Mouse (Mus musculus) limb, embryonic 12.5 days (tissue): Measurements from ENCODE around the gene Amacr. TPM values are rescaled to one million over a fixed set of nuclear protein-coding genes. Genes with fewer than 3 reads are reported as not detected.

Source experiments
- ATAC-seq: fragments of 200-750 bp; cut with Nextera tagmentation; 2 replicates; pipeline ENCODE4 v1.8.0; 2017; ENCODE audit warnings: low read depth, moderate TSS enrichment; ENCODE audit not compliant: insufficient number of reproducible peaks, insufficient read depth, low FRiP score, low TSS enrichment
- H3K27ac ChIP-seq: fragments of 300-500 bp; sonication (generic); 2 replicates; pipeline ENCODE4 v1.5.1; 2016; ENCODE audit warnings: mild to moderate bottlenecking, moderate library complexity
- H3K27me3 ChIP-seq: fragments of 300-500 bp; sonication (generic); 2 replicates; pipeline ENCODE4 v1.6.1; 2016; ENCODE audit warnings: mild to moderate bottlenecking, moderate library complexity
- H3K36me3 ChIP-seq: fragments of 300-500 bp; sonication (generic); 2 replicates; pipeline ENCODE4 v1.6.1; 2016; ENCODE audit warnings: mild to moderate bottlenecking, moderate library complexity
- H3K4me1 ChIP-seq: fragments of 300-500 bp; sonication (generic); replicated peaks from 2 replicates; pipeline ENCODE4 v1.6.1; 2016
- H3K4me2 ChIP-seq: fragments of 300-500 bp; sonication (generic); 2 replicates; pipeline ENCODE4 v1.6.1; 2016; ENCODE audit warnings: mild to moderate bottlenecking, moderate library complexity
- H3K4me3 ChIP-seq: fragments of 300-500 bp; sonication (generic); replicated peaks from 2 replicates; pipeline ENCODE4 v1.5.1; 2016; ENCODE audit warnings: mild to moderate bottlenecking
- H3K9ac ChIP-seq: fragments of 300-500 bp; sonication (generic); replicated peaks from 2 replicates; pipeline ENCODE4 v1.6.1; 2016; ENCODE audit warnings: mild to moderate bottlenecking, moderate library complexity
- H3K9me3 ChIP-seq: fragments of 300-500 bp; sonication (generic); 2 replicates; pipeline ENCODE4 v1.6.1; 2016; ENCODE audit warnings: mild to moderate bottlenecking, moderate library complexity
- WGBS: fragments of 180-500 bp; shearing (Covaris S2); methylation state at CpG from one replicate; pipeline ENCODE4 v1.1.7; 2016; 5-methylcytosine and 5-hydroxymethylcytosine counted together
- polyA plus RNA-seq: library from polyadenylated mRNA; unstranded; fragments of >200 nt; fragmentation: Nextera tagmentation; extraction: Ambion mirVana; gene quantifications from 2 replicates; pipeline ENCODE4 v1.2.1, GENCODE M21; 2016

Gene Amacr
- polyA plus RNA-seq: 14.9 and 17.9 TPM in 2 replicates

GRCm38 (mm10) chr15:10981377-10982063 is at the start of gene Amacr:
Gene Amacr (plus strand): TSS chr15:10981756.
- WGBS: under 1% methylated on average over 52 of the region's 52 CpGs
- peak; percentile 99 for ATAC-seq
- Histone ChIP-seq H3K4me2 (peak within 1 kb of the TSS; percentile 68), H3K4me3 (peak within 1 kb of the TSS; percentile 70), H3K27me3 (no peaks in the 10 kb centered on the region), H3K9ac (peak within 1 kb of the TSS; percentile 79), H3K27ac (peak within 1 kb of the TSS; percentile 92), H3K9me3 (no peaks in the 10 kb centered on the region), H3K36me3 (peaks cover 12% of the 10 kb centered on the region; the same call in 1 of the 2 replicates), H3K4me1 (peaks cover 6% of the 10 kb centered on the region)

GRCm38 (mm10) chr15:10933930-10934329 is 47.6 kb upstream of the Amacr start:
- WGBS: 77% methylated on average over 1 of the region's 1 CpGs
- H3K27ac ChIP-seq: no peak overlapping the region
- no peak overlapping the region for H3K4me2 ChIP-seq
- no peak overlapping the region for H3K4me3 ChIP-seq
- H3K36me3 ChIP-seq: no peaks in the 10 kb centered on the region
- H3K4me1 ChIP-seq: no peaks in the 10 kb centered on the region
- H3K27me3 ChIP-seq: no peaks in the 10 kb centered on the region
- H3K9me3 ChIP-seq: no peaks in the 10 kb centered on the region
- no peak overlapping the region for H3K9ac ChIP-seq
- ATAC-seq: no peak

DNA sequence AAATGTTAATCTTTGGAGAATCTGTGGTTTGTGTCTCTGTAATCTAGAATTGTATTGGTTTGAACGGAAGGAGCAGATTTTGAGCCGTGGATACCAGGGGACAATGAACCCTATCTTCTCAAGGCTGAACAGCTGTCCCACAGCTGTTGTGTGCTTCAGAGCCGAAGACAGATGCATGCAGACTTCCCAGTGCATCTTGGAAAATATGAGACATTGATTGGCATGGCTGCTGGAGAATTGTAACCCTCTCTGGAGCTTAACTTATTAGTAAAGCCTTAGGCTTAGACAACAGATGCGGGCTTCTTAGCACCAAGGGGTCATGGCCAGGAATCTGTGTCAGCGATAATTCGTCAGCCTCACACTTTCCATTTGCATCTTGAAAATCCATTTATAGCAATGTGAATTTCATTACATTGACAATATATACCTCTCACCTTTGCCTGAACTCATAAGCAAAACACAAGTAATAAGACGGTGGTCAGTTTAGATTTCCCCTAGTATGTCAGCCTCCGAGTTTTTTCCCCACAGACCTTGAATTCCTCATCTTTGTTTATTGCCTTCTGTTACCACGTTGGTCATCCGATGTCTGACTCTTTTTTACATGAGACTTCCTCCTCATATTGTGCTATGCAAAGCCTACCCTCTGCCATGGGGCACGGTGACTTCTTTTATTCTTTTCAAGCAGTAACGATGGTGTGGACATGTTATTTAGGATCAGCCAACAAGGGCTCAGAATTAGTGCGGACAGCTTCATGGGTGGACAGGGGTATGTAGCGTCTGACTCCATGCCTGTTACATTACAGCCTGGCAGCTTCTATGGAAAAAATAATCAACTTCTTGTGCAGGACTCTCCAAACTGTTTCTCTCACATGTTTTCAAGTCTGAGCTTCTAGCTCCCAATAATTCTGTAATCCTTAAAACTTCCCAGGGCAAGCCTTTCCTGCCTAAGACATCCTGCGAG is 41.1 kb upstream of the Amacr start:
- no peak overlapping the region for H3K27ac ChIP-seq
- no peak overlapping the region for H3K4me2 ChIP-seq
- no peaks in the 10 kb centered on the region for H3K9me3 ChIP-seq
- H3K4me3 ChIP-seq: no peak overlapping the region
- WGBS: 64% methylated on average over 15 of the region's 15 CpGs
- ATAC-seq: peak; percentile 66; the same call in 1 of the 2 replicates
- no peak overlapping the region for H3K9ac ChIP-seq
- H3K4me1 ChIP-seq: no peaks in the 10 kb centered on the region
- no peaks in the 10 kb centered on the region for H3K36me3 ChIP-seq
- H3K27me3 ChIP-seq: no peaks in the 10 kb centered on the region

DNA sequence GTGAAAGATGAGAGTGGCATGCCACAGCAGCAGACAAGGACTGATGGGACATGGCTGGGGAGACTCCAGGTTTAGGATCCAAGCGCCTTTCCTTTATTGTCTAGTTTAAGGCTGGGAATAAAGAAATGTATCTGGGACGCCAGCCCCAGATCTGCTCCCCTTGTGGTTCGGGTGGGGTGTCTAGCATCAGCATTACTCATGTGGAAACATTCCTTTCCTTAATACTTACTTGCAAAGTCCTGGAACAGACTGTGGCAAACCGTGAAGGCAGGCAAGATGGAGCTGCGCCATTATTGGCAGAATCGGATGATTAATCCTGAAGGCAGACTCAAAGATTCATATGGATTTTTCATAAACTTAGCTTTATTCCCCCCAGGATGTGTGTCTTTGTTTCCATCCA is 39.7 kb upstream of the Amacr start:
- WGBS: 80% methylated on average over 6 of the region's 6 CpGs
- no peak for ATAC-seq
- no peaks in the 10 kb centered on the region for H3K27me3 ChIP-seq
- H3K9ac ChIP-seq: no peak overlapping the region
- no peak overlapping the region for H3K27ac ChIP-seq
- H3K9me3 ChIP-seq: no peaks in the 10 kb centered on the region
- H3K4me1 ChIP-seq: no peaks in the 10 kb centered on the region
- H3K4me2 ChIP-seq: no peak overlapping the region
- no peaks in the 10 kb centered on the region for H3K36me3 ChIP-seq
- H3K4me3 ChIP-seq: no peak overlapping the region

GRCm38 (mm10) chr15:10947852-10948251 is 33.7 kb upstream of the Amacr start:
- Histone ChIP-seq H3K9ac (no peak overlapping the region), H3K4me2 (no peak overlapping the region), H3K27me3 (no peaks in the 10 kb centered on the region), H3K27ac (no peak overlapping the region), H3K9me3 (no peaks in the 10 kb centered on the region), H3K4me1 (0 out of 2 replicates have a peak, but pooled peaks cover 4% of the 10 kb centered on the region), H3K36me3 (no peaks in the 10 kb centered on the region), H3K4me3 (no peak overlapping the region)
- ATAC-seq: no peak
- WGBS: 81% methylated on average over 1 of the region's 1 CpGs

- Histone ChIP-seq H3K27me3 (no peaks in the 10 kb centered on the region), H3K9me3 (no peaks in the 10 kb centered on the region), H3K4me1 (0 out of 2 replicates have a peak, but pooled peaks cover 4% of the 10 kb centered on the region), H3K4me2 (peak within 1 kb of the TSS; percentile 11; the same call in 1 of the 2 replicates), H3K36me3 (no peaks in the 10 kb centered on the region), H3K27ac (no peak within 1 kb of the TSS; the same call in 1 of the 2 replicates), H3K9ac (no peak within 1 kb of the TSS), H3K4me3 (no peak within 1 kb of the TSS)
- WGBS: 61% methylated on average over 23 of the region's 23 CpGs
- peak; percentile 56; the same call in 1 of the 2 replicates for ATAC-seq
Observed at GRCm38 (mm10) chr15:10951951-10952759, 29.4 kb upstream of the Amacr start, which contains the start of gene C1qtnf3. Gene C1qtnf3 (plus strand): TSS chr15:10952332.

- Histone ChIP-seq H3K36me3 (no peaks in the 10 kb centered on the region), H3K4me2 (peak overlapping the region; percentile 11; the same call in 1 of the 2 replicates), H3K4me1 (0 out of 2 replicates have a peak, but pooled peaks cover 4% of the 10 kb centered on the region), H3K27ac (no peak overlapping the region), H3K9ac (no peak overlapping the region), H3K27me3 (no peaks in the 10 kb centered on the region), H3K4me3 (no peak overlapping the region), H3K9me3 (no peaks in the 10 kb centered on the region)
- no peak for ATAC-seq
- 64% methylated on average over 4 of the region's 4 CpGs for WGBS
Observed at GRCm38 (mm10) chr15:10952760-10953305, 28.7 kb upstream of the Amacr start.

DNA sequence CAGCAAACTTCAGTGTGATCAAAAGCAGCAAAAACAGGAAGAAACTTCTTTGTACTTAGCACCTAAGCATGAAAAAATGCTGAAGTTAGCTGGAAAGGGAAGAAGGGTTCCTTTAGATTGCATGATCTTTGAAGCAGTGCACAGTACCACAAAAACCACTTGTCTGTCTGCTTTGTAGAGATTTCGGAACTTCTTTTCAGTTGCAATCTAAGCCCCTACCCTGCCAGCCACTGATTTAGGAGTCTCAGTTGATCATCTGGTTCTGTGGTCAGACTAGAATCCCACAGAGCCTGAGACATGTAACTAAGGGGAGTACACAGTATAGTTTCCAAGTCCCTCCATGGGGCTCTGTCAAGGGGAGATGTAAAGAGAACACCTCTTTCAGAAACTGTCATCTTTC is 28.1 kb upstream of the Amacr start:
- 79% methylated on average over 1 of the region's 1 CpGs for WGBS
- Histone ChIP-seq H3K27ac (no peak overlapping the region), H3K4me2 (no peak overlapping the region), H3K9ac (no peak overlapping the region), H3K27me3 (no peaks in the 10 kb centered on the region), H3K36me3 (no peaks in the 10 kb centered on the region), H3K4me1 (0 out of 2 replicates have a peak, but pooled peaks cover 4% of the 10 kb centered on the region), H3K4me3 (no peak overlapping the region), H3K9me3 (no peaks in the 10 kb centered on the region)
- no peak for ATAC-seq

- Histone ChIP-seq H3K36me3 (no peaks in the 10 kb centered on the region), H3K27ac (no peak overlapping the region), H3K4me3 (no peak overlapping the region), H3K27me3 (no peaks in the 10 kb centered on the region), H3K4me2 (no peak overlapping the region), H3K9me3 (no peaks in the 10 kb centered on the region), H3K9ac (no peak overlapping the region), H3K4me1 (0 out of 2 replicates have a peak, but pooled peaks cover 4% of the 10 kb centered on the region)
- 92% methylated on average over 6 of the region's 6 CpGs for WGBS
- no peak for ATAC-seq
Observed at GRCm38 (mm10) chr15:10954381-10955016, 27.1 kb upstream of the Amacr start.

GRCm38 (mm10) chr15:10955156-10955555 is 26.4 kb upstream of the Amacr start:
- Histone ChIP-seq H3K36me3 (no peaks in the 10 kb centered on the region), H3K27ac (no peak overlapping the region), H3K9ac (no peak overlapping the region), H3K9me3 (no peaks in the 10 kb centered on the region), H3K27me3 (no peaks in the 10 kb centered on the region), H3K4me2 (no peak overlapping the region), H3K4me3 (no peak overlapping the region), H3K4me1 (0 out of 2 replicates have a peak, but pooled peaks cover 4% of the 10 kb centered on the region)
- 52% methylated on average over 5 of the region's 5 CpGs for WGBS
- no peak for ATAC-seq
